Mouse (Mus musculus): ENCODE data around the gene Leng8. TPM values are rescaled to one million over a fixed set of nuclear protein-coding genes. Genes with fewer than 3 reads are reported as not detected.

Gene Leng8
- polyA plus RNA-seq, 1 experiment, result 507 TPM

DNA sequence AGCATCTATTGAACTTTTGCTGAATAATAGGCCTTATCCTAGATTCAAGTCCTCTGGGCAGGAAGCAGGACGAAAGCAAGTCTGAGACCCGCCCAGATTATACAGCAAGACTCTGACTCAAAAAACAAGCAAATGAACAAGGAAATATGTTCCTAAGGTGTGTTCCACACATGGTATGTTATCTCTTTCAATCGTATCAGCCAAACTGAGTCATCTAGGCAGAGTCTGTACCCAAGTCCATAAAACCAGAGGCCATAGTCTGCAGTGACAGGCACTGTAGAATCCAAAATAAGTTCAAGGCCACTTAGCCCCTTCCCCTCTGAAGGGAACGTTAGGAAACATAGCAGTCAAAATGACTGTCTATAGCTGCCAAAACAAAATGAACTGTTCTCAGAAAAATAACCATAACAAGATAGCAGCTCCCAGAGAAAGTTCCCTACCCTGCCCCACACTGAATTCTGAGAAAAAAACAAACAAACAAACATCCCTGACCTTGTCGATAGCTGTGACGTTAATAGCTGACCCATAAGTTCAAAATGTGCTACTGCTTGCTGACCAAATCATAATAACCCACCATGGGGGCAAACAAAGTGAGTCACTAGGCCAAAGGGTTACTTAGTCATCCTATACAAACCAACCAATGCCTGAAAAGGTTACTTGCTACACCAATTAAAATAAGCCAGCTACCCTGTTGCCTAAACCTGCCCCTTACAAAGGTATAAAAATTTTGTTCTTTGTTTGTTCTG is 33.5 kb downstream of the Leng8 start:
- TF ChIP-seq POLR2A (IDR thresholded peaks at IDR 0.05; ENCODE audit: borderline replicate concordance, extremely low read depth, insufficient read depth, insufficient read length, poor library complexity, severe bottlenecking) (no peak), CTCF (IDR thresholded peaks at IDR 0.05; ENCODE audit: borderline replicate concordance, extremely low read depth, insufficient read depth, insufficient read length) (no peak)
- DNase-seq (ENCODE audit: low read depth), result no peak

DNA sequence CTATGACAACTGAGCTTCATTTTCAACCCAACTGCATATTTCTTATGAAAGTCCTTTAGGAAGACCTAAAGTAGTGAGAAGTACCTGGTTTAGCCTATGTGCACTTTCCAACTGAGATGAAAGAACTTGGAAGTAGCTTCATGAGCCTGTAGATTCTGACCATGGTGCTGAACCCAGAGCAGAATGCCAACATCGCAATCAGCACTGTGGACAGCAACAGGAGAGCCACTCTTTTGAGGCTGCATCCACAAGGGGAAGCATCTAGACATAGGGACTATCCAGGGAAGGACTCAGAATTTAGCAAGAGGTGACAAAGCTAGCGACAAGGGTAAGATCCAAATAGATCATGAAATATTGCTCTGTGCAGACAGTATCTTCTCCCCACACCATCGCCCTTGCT is 41.6 kb downstream of the Leng8 start:
- DNase-seq (ENCODE audit: low read depth), result peak; percentile 11

More for the DNA sequence above, 41.6 kb downstream of the Leng8 start:
- TF ChIP-seq CTCF (IDR thresholded peaks at IDR 0.05; ENCODE audit: borderline replicate concordance, extremely low read depth, insufficient read depth, insufficient read length) (no peak), POLR2A (IDR thresholded peaks at IDR 0.05; ENCODE audit: borderline replicate concordance, extremely low read depth, insufficient read depth, insufficient read length, poor library complexity, severe bottlenecking) (no peak)

Other genes with a start within 250 kb of the Leng8 start
- gene Gm14548, start 238.9 kb upstream of the Leng8 start, polyA plus RNA-seq (2012; rRNA removed), result not detected in 2 replicates
- gene Lilra6, start 221.5 kb upstream of the Leng8 start, polyA plus RNA-seq (2012; rRNA removed), result 0.04 TPM in 1 of 2 replicates, not detected in the other
- 3.7 TPM in 2 replicates for gene Lair1, start 73.8 kb upstream of the Leng8 start, polyA plus RNA-seq (2012; rRNA removed)
- gene Ttyh1, start 17.6 kb upstream of the Leng8 start, polyA plus RNA-seq (2012; rRNA removed), result 239 and 253 TPM in 2 replicates
- 4.6 and 5.0 TPM in 2 replicates for gene Leng9, start 13.3 kb downstream of the Leng8 start, polyA plus RNA-seq (2012; rRNA removed)
- gene Cdc42ep5, start 27.8 kb downstream of the Leng8 start, polyA plus RNA-seq (2012; rRNA removed), result 8.8 and 9.7 TPM in 2 replicates
- 0.03 and 0.04 TPM in 2 replicates for gene Lilra5, start 100.7 kb downstream of the Leng8 start, polyA plus RNA-seq (2012; rRNA removed)
- gene Ncr1, start 200.7 kb downstream of the Leng8 start, polyA plus RNA-seq (2012; rRNA removed), result not detected in 2 replicates